Mouse (Mus musculus) lung, postnatal 0 days (tissue): ENCODE data around the gene Trem2. TPM values are rescaled to one million over a fixed set of nuclear protein-coding genes. Genes with fewer than 3 reads are reported as not detected.
"Not testable (repeated sequence)": the region's sequence is repeated elsewhere in the genome, so short reads cannot be mapped to it uniquely, and the experiment has no call there.

Experiments
- ATAC-seq: fragments of 200-750 bp; cut with Nextera tagmentation; 2 replicates; pipeline ENCODE4 v1.8.0; 2017; ENCODE audit warnings: moderate library complexity
- DNase-seq: peaks from one replicate; pipeline ENCODE4 v3.0.0-alpha.2; 2016; ENCODE audit warnings: low spot score
- H3K27ac ChIP-seq: fragments of 300-500 bp; sonication (generic); 2 replicates; pipeline ENCODE4 v1.5.1; 2014; ENCODE audit warnings: antibody characterized with exemption, mild to moderate bottlenecking, low read length, mixed read lengths
- H3K27me3 ChIP-seq: fragments of 300-500 bp; sonication (generic); replicated peaks from 2 replicates; pipeline ENCODE4 v1.6.1; 2014; ENCODE audit warnings: low read length, mixed read lengths; ENCODE audit not compliant: insufficient read depth
- H3K36me3 ChIP-seq: fragments of 300-500 bp; sonication (generic); 2 replicates; pipeline ENCODE4 v1.6.1; 2014; ENCODE audit warnings: low read length, mixed read lengths; ENCODE audit not compliant: insufficient read depth
- H3K4me1 ChIP-seq: fragments of 300-500 bp; sonication (generic); 2 replicates; pipeline ENCODE4 v1.6.1; 2014; ENCODE audit warnings: antibody characterized with exemption, low read depth, low read length, mixed read lengths; ENCODE audit not compliant: insufficient read depth
- H3K4me2 ChIP-seq: fragments of 300-500 bp; sonication (generic); replicated peaks from 2 replicates; pipeline ENCODE4 v1.6.1; 2014; ENCODE audit warnings: low read depth, mild to moderate bottlenecking, low read length, moderate library complexity, mixed read lengths
- H3K4me3 ChIP-seq: fragments of 300-500 bp; sonication (generic); 2 replicates; pipeline ENCODE4 v1.5.1; 2014; ENCODE audit warnings: low read depth, low read length
- H3K9ac ChIP-seq: fragments of 300-500 bp; sonication (generic); replicated peaks from 2 replicates; pipeline ENCODE4 v1.6.1; 2014; ENCODE audit warnings: low read depth, mild to moderate bottlenecking
- H3K9me3 ChIP-seq: fragments of 300-500 bp; sonication (generic); 2 replicates; pipeline ENCODE4 v1.6.1; 2016; ENCODE audit warnings: low read length, mixed read lengths
- CTCF ChIP-seq: IDR thresholded peaks from 2 replicates; pipeline ENCODE4 v1.5.1; 2016; ENCODE audit warnings: antibody characterized with exemption, mild to moderate bottlenecking
- EP300 ChIP-seq: IDR thresholded peaks from 2 replicates; pipeline ENCODE4 v1.6.1; 2016; ENCODE audit warnings: antibody characterized with exemption, mild to moderate bottlenecking, control low read depth
- WGBS: fragments of 180-500 bp; shearing (Covaris S2); extraction: QIAGEN DNeasy Blood & Tissue Kit; methylation state at CpG from one replicate; pipeline ENCODE4 v1.1.7; 2014; 5-methylcytosine and 5-hydroxymethylcytosine counted together
- polyA plus RNA-seq: library from polyadenylated mRNA; unstranded; fragments of >200 nt; fragmentation: Nextera tagmentation; extraction: Ambion mirVana; gene quantifications from 2 replicates; pipeline ENCODE4 v1.2.1, GENCODE M21; 2015

Trem2 gene
- polyA plus RNA-seq, 1 experiment from 2014 or later, result 5.1 TPM

DNA sequence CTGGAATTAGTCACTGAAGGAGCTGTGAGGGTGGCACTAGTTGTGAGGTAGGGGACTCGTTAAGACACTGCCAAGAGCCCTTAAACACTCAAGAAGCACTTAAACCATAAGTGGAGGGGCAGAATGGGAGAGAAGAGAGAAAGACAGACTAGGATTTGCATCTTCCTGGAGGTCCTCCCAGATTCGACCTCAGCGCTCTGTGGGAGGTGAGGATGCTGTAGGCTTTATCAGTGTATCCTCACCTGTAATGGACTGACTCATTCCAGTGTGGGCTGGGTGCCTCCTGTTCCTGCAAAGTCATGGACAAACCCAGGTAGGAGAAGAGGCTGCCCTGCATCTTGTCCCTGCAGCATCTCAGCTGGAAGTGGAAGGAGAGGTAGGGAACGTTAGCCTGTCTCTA lies 633 bp downstream of the Trem2 start:
- DNase-seq (no peak), ATAC-seq (no peak; the same call in 1 of the 2 replicates)
- H3K9ac ChIP-seq, result no peak overlapping the region
- H3K9me3 ChIP-seq, result no peaks in the 10 kb centered on the region
- no peaks in the 10 kb centered on the region for H3K36me3 ChIP-seq
- H3K4me3 ChIP-seq, result no peak overlapping the region
- WGBS, result 48% methylated on average over 4 of the region's 4 CpGs
- no peak overlapping the region for H3K27ac ChIP-seq
- TF ChIP-seq CTCF, result no peak
- TF ChIP-seq EP300, result no peak
- H3K4me1 ChIP-seq, result no peaks in the 10 kb centered on the region
- H3K27me3 ChIP-seq, result no peaks in the 10 kb centered on the region
- H3K4me2 ChIP-seq, result no peak overlapping the region

- H3K27me3 ChIP-seq, result no peaks in the 10 kb centered on the region
- no peak overlapping the region for H3K27ac ChIP-seq
- ATAC-seq (no peak), DNase-seq (peak; percentile 35)
- no peaks in the 10 kb centered on the region for H3K4me1 ChIP-seq
- H3K9ac ChIP-seq, result no peak overlapping the region
- H3K36me3 ChIP-seq, result no peaks in the 10 kb centered on the region
- no peak overlapping the region for H3K4me2 ChIP-seq
- no peak overlapping the region for H3K4me3 ChIP-seq
- TF ChIP-seq EP300 (no peak), CTCF (no peak)
- H3K9me3 ChIP-seq, result no peaks in the 10 kb centered on the region
- 54% methylated on average over 2 of the region's 2 CpGs for WGBS
These were observed 1.1 kb downstream of the Trem2 start for GRCm38 (mm10) chr17:48347287-48347686.

DNA sequence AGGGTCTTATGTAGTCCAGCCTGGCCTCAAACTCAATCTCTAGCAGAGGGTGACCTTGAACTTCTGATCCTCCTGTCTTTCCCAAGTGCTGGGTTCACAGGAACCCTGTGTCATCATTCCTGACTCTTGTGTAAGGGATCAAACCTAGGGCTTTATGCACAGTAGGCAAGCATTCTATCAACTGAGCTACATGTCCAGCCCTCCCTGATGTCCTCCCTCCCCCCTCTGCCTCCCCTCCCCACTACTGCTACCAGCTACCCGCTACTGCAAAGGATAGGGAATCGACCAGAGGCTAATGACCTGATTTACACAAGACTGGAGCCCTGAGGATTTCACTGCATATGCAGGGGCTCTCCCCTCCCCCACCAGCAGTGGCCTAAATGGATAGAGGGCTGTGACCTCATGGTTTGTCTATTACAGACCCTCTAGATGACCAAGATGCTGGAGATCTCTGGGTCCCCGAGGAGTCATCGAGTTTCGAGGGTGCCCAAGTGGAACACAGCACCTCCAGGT lies 4.5 kb downstream of the Trem2 start:
- Histone ChIP-seq H3K27ac (no peak overlapping the region), H3K27me3 (no peaks in the 10 kb centered on the region), H3K9ac (no peak overlapping the region), H3K4me1 (no peaks in the 10 kb centered on the region), H3K9me3 (no peaks in the 10 kb centered on the region), H3K4me3 (no peak overlapping the region), H3K36me3 (no peaks in the 10 kb centered on the region), H3K4me2 (no peak overlapping the region)
- DNase-seq (no peak), ATAC-seq (no peak)
- no peak for TF ChIP-seq CTCF
- TF ChIP-seq EP300, result no peak
- 74% methylated on average over 5 of the region's 5 CpGs for WGBS

DNA sequence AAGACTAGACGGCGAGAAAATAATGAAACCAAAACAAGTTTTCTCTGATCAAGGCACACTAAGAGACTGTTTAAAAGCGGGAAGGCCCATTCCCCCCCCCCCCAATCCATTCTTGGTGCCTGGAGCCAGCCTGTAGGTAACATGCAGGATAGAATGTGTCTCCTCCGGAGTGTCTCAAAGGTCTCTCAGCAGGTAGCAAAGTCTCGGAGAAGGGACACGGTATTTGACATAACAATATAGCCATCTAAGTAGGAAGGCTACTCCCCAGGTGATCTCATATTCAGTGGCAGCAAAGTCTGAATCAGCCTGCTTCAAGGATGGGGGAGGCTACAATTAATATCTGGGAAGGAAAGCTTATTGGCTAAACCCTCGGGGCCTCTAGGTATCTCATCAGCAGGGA lies 6.8 kb downstream of the Trem2 start:
- not testable (repeated sequence) for H3K27ac ChIP-seq, H3K27me3 ChIP-seq, H3K4me1 ChIP-seq, H3K9me3 ChIP-seq, ATAC-seq, H3K4me3 ChIP-seq, H3K36me3 ChIP-seq, DNase-seq, H3K4me2 ChIP-seq, H3K9ac ChIP-seq
- WGBS, result 80% methylated on average over 7 of the region's 7 CpGs

DNA sequence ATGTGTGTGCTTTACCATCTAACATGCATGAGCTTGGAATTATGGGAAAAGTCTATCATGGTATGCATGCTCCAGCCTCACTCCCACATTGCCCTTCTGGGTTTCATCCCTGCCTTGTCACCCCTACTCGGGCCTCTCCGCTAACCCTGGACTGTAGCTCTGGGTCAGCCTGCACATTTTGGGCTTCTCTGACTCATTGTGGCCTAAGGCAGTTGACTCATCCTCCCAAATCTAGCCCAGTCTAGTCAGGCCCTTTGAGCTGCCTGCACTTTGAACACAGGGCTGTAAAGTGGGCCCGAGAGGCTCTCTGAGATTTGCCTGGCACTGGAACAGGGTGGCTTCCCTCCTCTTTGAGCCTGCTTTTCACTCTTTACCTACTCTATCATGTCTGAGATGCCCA lies 9.6 kb downstream of the Trem2 start:
- Histone ChIP-seq H3K4me1 (no peaks in the 10 kb centered on the region), H3K27me3 (no peaks in the 10 kb centered on the region), H3K4me2 (no peak overlapping the region), H3K27ac (no peak overlapping the region), H3K9ac (no peak overlapping the region), H3K9me3 (no peaks in the 10 kb centered on the region), H3K4me3 (no peak overlapping the region), H3K36me3 (no peaks in the 10 kb centered on the region)
- DNase-seq (no peak), ATAC-seq (no peak)
- TF ChIP-seq CTCF (no peak), EP300 (no peak)
- 90% methylated on average over 3 of the region's 3 CpGs for WGBS

- 59% methylated on average over 2 of the region's 2 CpGs for WGBS
- no peak overlapping the region for H3K4me3 ChIP-seq
- TF ChIP-seq EP300 (no peak), CTCF (no peak)
- ATAC-seq (no peak), DNase-seq (no peak)
- H3K36me3 ChIP-seq, result no peaks in the 10 kb centered on the region
- H3K4me1 ChIP-seq, result no peaks in the 10 kb centered on the region
- H3K9ac ChIP-seq, result no peak overlapping the region
- no peak overlapping the region for H3K27ac ChIP-seq
- H3K4me2 ChIP-seq, result no peak overlapping the region
- no peaks in the 10 kb centered on the region for H3K9me3 ChIP-seq
- H3K27me3 ChIP-seq, result no peaks in the 10 kb centered on the region
These were observed 11.7 kb downstream of the Trem2 start for GRCm38 (mm10) chr17:48357892-48358291.

DNA sequence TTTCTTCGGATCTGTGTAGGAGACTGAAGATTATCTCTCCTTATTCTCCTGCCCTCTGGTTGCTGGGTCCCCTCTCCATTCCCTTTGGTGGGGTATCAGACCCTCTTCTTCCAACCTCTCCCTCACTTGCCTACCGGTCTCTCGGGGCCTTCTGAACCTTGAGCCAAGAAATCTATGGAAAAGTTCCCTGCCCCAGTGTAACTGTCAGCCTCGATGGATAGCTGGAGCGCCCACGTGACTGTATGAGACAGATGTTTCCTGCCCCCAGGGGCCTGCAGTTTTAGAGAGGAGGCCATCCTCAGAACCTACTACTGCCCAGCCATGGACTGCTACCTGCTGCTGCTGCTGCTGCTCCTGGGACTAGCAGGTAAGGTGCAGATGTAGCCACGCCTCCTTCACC lies 13.4 kb downstream of the Trem2 start, which contains the start of gene Treml1:
Gene Treml1, plus strand, starts transcription at position 301 of the 400 bp plus-strand sequence.
- TF ChIP-seq EP300 (no peak), CTCF (no peak)
- Histone ChIP-seq H3K9ac (no peak within 1 kb of the TSS), H3K4me1 (no peaks in the 10 kb centered on the region), H3K9me3 (no peaks in the 10 kb centered on the region), H3K4me2 (no peak within 1 kb of the TSS), H3K27ac (no peak within 1 kb of the TSS), H3K4me3 (no peak within 1 kb of the TSS), H3K36me3 (no peaks in the 10 kb centered on the region), H3K27me3 (no peaks in the 10 kb centered on the region)
- ATAC-seq, result no peak
- no peak for DNase-seq
- 50% methylated on average over 7 of the region's 7 CpGs for WGBS
